In the genomic region with DNA sequence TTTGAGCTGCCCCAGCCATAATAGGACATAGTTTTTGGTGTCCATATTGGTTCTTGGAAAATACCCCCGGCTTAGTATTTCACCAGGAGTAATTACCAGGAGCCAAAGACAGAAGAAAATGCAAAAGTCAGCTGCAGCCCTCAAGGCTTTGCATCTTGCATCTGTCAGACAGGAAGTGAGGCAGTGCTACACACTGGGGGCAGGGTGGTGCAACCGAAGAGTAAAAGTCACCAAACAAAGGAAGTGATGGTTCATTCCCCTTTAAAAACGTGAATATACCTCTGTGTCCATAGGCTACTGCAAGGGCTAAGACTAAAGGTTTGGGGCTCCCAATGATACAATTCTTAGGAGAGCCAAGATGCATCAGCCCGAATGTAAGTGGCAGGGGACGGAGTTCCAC, we compare ENCODE assay signal across 14 mouse cellular contexts. TPM values are rescaled to one million over a fixed set of nuclear protein-coding genes. Genes with fewer than 3 reads are reported as not detected.
DNase-seq lines count a peak whose midpoint lies in the region; ATAC-seq and TF ChIP-seq lines count a peak whose summit lies in the region.
"Had no signal": no experiment of that assay in that cellular context is flagged by ENCODE, and none has a peak within 500 bp of the region (broad histone marks: within the 10 kb centered on the region; RNA-seq: fewer than 3 reads in every experiment).

No protein-coding gene starts in this region.

- H3K4me1 ChIP-seq in kidney, embryonic 15.5 days, result peaks cover 24% of the 10 kb centered on the region
- peaks cover 54% of the 10 kb centered on the region for H3K4me1 ChIP-seq in bone marrow macrophage, adult 2 months (ENCODE audit: control insufficient read depth, insufficient read depth, low read length)
- no peaks in the 10 kb centered on the region for H3K4me1 ChIP-seq in hindbrain, embryonic 14.5 days (replicated peaks; ENCODE audit: control insufficient read depth, insufficient read depth, low read length)

- no peak for ATAC-seq in kidney, embryonic 15.5 days (replicated peaks; ENCODE audit: low FRiP score)
- no peak for ATAC-seq in hindbrain, embryonic 14.5 days (ENCODE audit: low FRiP score)
- ATAC-seq: forebrain, postnatal 0 days had no signal

- no peak overlapping the region for H3K4me2 ChIP-seq in kidney, embryonic 15.5 days
- H3K4me2 ChIP-seq in hindbrain, embryonic 14.5 days (replicated peaks), result no peak overlapping the region
- H3K4me2 ChIP-seq: embryonic facial prominence, embryonic 12.5 days; liver, embryonic 11.5 days; midbrain, embryonic 11.5 days had no signal

- no peak for DNase-seq in kidney, adult 11 months
- DNase-seq in B cell, adult 2 months, result peak; percentile 30 to 38
- peak; percentile 37 for DNase-seq in splenic B cell, adult 2 months (ENCODE audit: low read depth, low spot score)
- no peak for DNase-seq in hindbrain, embryonic 14.5 days (ENCODE audit: low spot score)
- no peak for DNase-seq in Muller cell, postnatal 12 days (ENCODE audit: inconsistent ontology term)
- DNase-seq in cerebellum, postnatal 10 days, result no peak
- DNase-seq: forebrain, postnatal 0 days; heart, postnatal 14 days; kidney, adult 18-20 months had no signal

- no peaks in the 10 kb centered on the region for H3K27me3 ChIP-seq in kidney, embryonic 15.5 days
- H3K27me3 ChIP-seq in splenic B cell, adult 2 months (ENCODE audit: control insufficient read depth, insufficient read depth, low read length, poor library complexity, severe bottlenecking), result no peaks in the 10 kb centered on the region
- H3K27me3 ChIP-seq in hindbrain, embryonic 14.5 days (ENCODE audit: control insufficient read depth, insufficient read depth, low read length), result no peaks in the 10 kb centered on the region
- H3K27me3 ChIP-seq: embryonic facial prominence, embryonic 12.5 days had no signal

- TF ChIP-seq CTCF in bone marrow macrophage, adult 2 months (IDR thresholded peaks at IDR 0.05; ENCODE audit: low read depth, low read length), result no peak

- no peak for TF ChIP-seq POLR2A in bone marrow macrophage, adult 2 months (IDR thresholded peaks at IDR 0.05; ENCODE audit: borderline replicate concordance, low read depth, low read length)

- WGBS in kidney, embryonic 15.5 days, result 72% methylated on average over 5 of the region's 5 CpGs
- 87% methylated on average over 5 of the region's 5 CpGs for WGBS in hindbrain, embryonic 14.5 days

- H3K36me3 ChIP-seq in kidney, embryonic 15.5 days, result peaks cover 10% of the 10 kb centered on the region; the same call in 1 of the 2 replicates
- H3K36me3 ChIP-seq in splenic B cell, adult 2 months (ENCODE audit: control insufficient read depth, insufficient read depth, low read length, poor library complexity, severe bottlenecking), result peaks cover 2% of the 10 kb centered on the region; the same call in 1 of the 2 replicates
- 0 out of 2 replicates have a peak, but pooled peaks cover 6% of the 10 kb centered on the region for H3K36me3 ChIP-seq in hindbrain, embryonic 14.5 days (replicated peaks; ENCODE audit: control insufficient read depth, insufficient read depth)
- H3K36me3 ChIP-seq: embryonic facial prominence, embryonic 12.5 days had no signal

- no peak overlapping the region for H3K4me3 ChIP-seq in kidney, embryonic 15.5 days (replicated peaks)
- no peak overlapping the region for H3K4me3 ChIP-seq in bone marrow macrophage, adult 2 months (ENCODE audit: insufficient read depth, low read length)
- no peak overlapping the region for H3K4me3 ChIP-seq in hindbrain, embryonic 14.5 days (replicated peaks; ENCODE audit: low read length)
- H3K4me3 ChIP-seq: embryonic facial prominence, embryonic 12.5 days had no signal

- H3K9ac ChIP-seq in kidney, embryonic 15.5 days, result no peak overlapping the region
- no peak overlapping the region for H3K9ac ChIP-seq in hindbrain, embryonic 14.5 days
- H3K9ac ChIP-seq: embryonic facial prominence, embryonic 12.5 days; forebrain, postnatal 0 days had no signal

- peak overlapping the region; percentile 64 for H3K27ac ChIP-seq in kidney, embryonic 15.5 days
- H3K27ac ChIP-seq in bone marrow macrophage, adult 2 months (ENCODE audit: insufficient read depth, low read depth, low read length), result peak overlapping the region; percentile 9
- no peak overlapping the region for H3K27ac ChIP-seq in hindbrain, embryonic 14.5 days
- H3K27ac ChIP-seq: embryonic facial prominence, embryonic 12.5 days had no signal

- no peaks in the 10 kb centered on the region for H3K9me3 ChIP-seq in kidney, embryonic 15.5 days (replicated peaks)
- H3K9me3 ChIP-seq in hindbrain, embryonic 14.5 days (ENCODE audit: control insufficient read depth, low read length), result no peaks in the 10 kb centered on the region
- H3K9me3 ChIP-seq: embryonic facial prominence, embryonic 12.5 days had no signal

RNA-seq across cellular contexts. Expression of a gene that starts 48.4 kb away (rescaled TPM):
- 0.61 and 1.5 TPM in 2 replicates for polyA plus RNA-seq in kidney, embryonic 15.5 days (2015; fragmentation: Nextera tagmentation; extraction: Ambion mirVana)
- polyA plus RNA-seq in bone marrow macrophage, adult 2 months (2012; ENCODE audit: insufficient read depth, insufficient read length, missing spikeins), result 0.97 and 1.2 TPM in 2 replicates
- polyA plus RNA-seq in hindbrain, embryonic 14.5 days (2014; fragmentation: Nextera tagmentation; extraction: Ambion mirVana), result 0.43 and 0.78 TPM in 2 replicates

Comparison
In these comparisons a context has a peak if more than half of its experiments do, and no peak if none do; other contexts are left out.
1. DNase-seq: peak in B cell, adult 2 months (2 of 2) and splenic B cell, adult 2 months (single experiment); none in kidney, adult 11 months (single experiment), hindbrain, embryonic 14.5 days (single experiment), Muller cell, postnatal 12 days (single experiment) and cerebellum, postnatal 10 days (0 of 2).